Mouse (Mus musculus) neural tube, embryonic 14.5 days (tissue): ENCODE measurements around the gene Olfr1219. TPM values are rescaled to one million over a fixed set of nuclear protein-coding genes. Genes with fewer than 3 reads are reported as not detected.

Source experiments
- ATAC-seq: fragments of 200-750 bp; cut with Nextera tagmentation; 2 replicates; pipeline ENCODE4 v1.8.0; 2017; ENCODE audit warnings: low read depth, mild to moderate bottlenecking, moderate TSS enrichment, moderate library complexity
- H3K27ac ChIP-seq: fragments of 300-500 bp; sonication (generic); 2 replicates; pipeline ENCODE4 v1.5.1; 2014; ENCODE audit warnings: low read depth, mild to moderate bottlenecking, control low read depth, low read length, moderate library complexity, mixed read lengths
- H3K27me3 ChIP-seq: fragments of 300-500 bp; sonication (generic); 2 replicates; pipeline ENCODE4 v1.6.1; 2014; ENCODE audit warnings: low read length; ENCODE audit not compliant: control insufficient read depth, insufficient read depth
- H3K36me3 ChIP-seq: fragments of 300-500 bp; sonication (generic); 2 replicates; pipeline ENCODE4 v1.6.1; 2014; ENCODE audit warnings: low read length, mixed read lengths; ENCODE audit not compliant: control insufficient read depth, insufficient read depth
- H3K4me1 ChIP-seq: fragments of 300-500 bp; sonication (generic); 2 replicates; pipeline ENCODE4 v1.6.1; 2014; ENCODE audit warnings: low read length; ENCODE audit not compliant: control insufficient read depth, insufficient read depth
- H3K4me2 ChIP-seq: fragments of 300-500 bp; sonication (generic); 2 replicates; pipeline ENCODE4 v1.6.1; 2014; ENCODE audit warnings: mild to moderate bottlenecking, low read depth, low read length, control low read depth
- H3K4me3 ChIP-seq: fragments of 300-500 bp; sonication (generic); 2 replicates; pipeline ENCODE4 v1.5.1; 2014; ENCODE audit warnings: low read depth, low read length, control low read depth, mixed read lengths
- H3K9ac ChIP-seq: fragments of 300-500 bp; sonication (generic); replicated peaks from 2 replicates; pipeline ENCODE4 v1.6.1; 2014; ENCODE audit warnings: low read depth, mild to moderate bottlenecking, control low read depth, low read length, mixed read lengths
- H3K9me3 ChIP-seq: fragments of 300-500 bp; sonication (generic); 2 replicates; pipeline ENCODE4 v1.6.1; 2016; ENCODE audit warnings: low read length; ENCODE audit not compliant: control insufficient read depth
- WGBS: fragments of 180-500 bp; shearing (Covaris S2); extraction: QIAGEN DNeasy Blood & Tissue Kit; methylation state at CpG from one replicate; pipeline ENCODE4 v1.1.7; 2014; 5-methylcytosine and 5-hydroxymethylcytosine counted together
- polyA plus RNA-seq: library from polyadenylated mRNA; unstranded; fragments of >200 nt; fragmentation: Nextera tagmentation; extraction: Ambion mirVana; gene quantifications from 2 replicates; pipeline ENCODE4 v1.2.1, GENCODE M21; 2014

The Olfr1219 gene
- not detected in 2 replicates for polyA plus RNA-seq

DNA sequence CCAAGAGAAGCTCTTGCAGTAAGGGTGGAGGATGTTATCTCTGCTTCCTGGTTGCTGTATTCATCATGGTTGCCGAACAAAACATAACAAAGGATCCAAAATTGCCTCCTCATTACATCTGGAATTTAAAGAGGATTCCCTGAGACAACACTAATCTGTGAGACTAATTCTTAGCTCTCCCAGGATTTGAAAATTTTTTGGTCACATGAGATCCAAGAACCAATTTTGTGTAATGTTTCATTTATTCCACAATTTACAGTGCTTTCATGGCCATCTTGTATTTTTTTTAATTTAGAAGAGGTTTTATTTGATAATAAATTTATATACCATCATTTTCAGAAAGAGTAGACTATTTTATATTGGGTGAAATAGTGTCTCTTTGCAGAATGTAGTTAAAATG is at the start of gene Olfr1219:
Gene Olfr1219 (minus strand): TSS at position 101 of the 400 bp plus-strand sequence.
- Histone ChIP-seq H3K4me1 (no peaks in the 10 kb centered on the region), H3K4me2 (no peak within 1 kb of the TSS), H3K36me3 (no peaks in the 10 kb centered on the region), H3K9ac (no peak within 1 kb of the TSS), H3K4me3 (no peak within 1 kb of the TSS), H3K27ac (no peak within 1 kb of the TSS), H3K9me3 (no peaks in the 10 kb centered on the region), H3K27me3 (no peaks in the 10 kb centered on the region)
- WGBS: 67% methylated on average over 1 of the region's 1 CpGs
- no peak for ATAC-seq

DNA sequence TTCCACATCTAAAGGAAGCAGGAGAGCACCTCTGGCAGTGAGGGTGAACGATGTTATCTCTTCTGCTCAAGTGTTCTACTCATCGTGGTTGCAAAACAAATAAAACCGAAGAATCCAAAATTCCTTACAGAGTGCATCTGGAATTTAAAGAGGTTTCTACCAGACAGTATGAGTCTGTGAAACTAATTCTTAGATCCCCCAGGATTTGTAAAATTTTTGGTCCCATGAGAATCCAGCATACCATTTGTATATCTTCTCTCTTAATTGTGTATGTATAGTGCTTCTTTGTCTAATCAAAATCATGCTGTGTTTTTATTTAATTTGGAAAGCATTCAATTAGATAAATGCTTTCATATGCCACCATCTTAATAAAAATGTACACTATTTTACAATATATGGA is 49.6 kb upstream of the Olfr1219 start, which contains the start of gene Olfr1222:
Gene Olfr1222 (minus strand): TSS at position 101 of the 400 bp plus-strand sequence.
- no peak within 1 kb of the TSS for H3K4me3 ChIP-seq
- 82% methylated on average over 3 of the region's 3 CpGs for WGBS

DNA sequence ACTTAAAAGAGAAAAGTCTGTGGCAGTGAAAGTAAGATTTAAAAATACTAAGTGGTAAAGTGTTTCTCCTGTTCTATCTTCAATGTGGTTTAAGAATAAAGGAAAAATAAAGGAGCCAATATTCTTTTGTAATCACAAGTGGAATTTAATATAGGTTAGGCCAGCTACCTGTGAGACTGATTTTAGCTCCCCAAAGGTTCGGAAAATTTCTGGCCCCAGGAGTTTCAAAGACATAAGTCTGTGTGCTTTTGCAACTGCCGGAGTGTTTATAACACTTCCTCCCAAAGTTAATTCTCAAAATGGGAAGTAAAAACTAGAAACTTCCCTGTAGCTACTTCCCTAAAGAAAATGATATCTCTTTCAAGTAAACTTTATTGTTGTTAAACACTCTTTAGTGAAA is 33.9 kb upstream of the Olfr1219 start, which contains the start of gene Olfr1221:
Gene Olfr1221 (minus strand): TSS at position 101 of the 400 bp plus-strand sequence.
- Histone ChIP-seq H3K27ac (no peak within 1 kb of the TSS), H3K9me3 (no peaks in the 10 kb centered on the region), H3K4me3 (no peak within 1 kb of the TSS), H3K9ac (no peak within 1 kb of the TSS), H3K4me1 (no peaks in the 10 kb centered on the region), H3K36me3 (no peaks in the 10 kb centered on the region), H3K4me2 (no peak within 1 kb of the TSS), H3K27me3 (no peaks in the 10 kb centered on the region)
- ATAC-seq: no peak
- 89% methylated on average over 2 of the region's 2 CpGs for WGBS

More for the DNA sequence above, 49.6 kb upstream of the Olfr1219 start, which contains the start of gene Olfr1222:
- H3K4me2 ChIP-seq: no peak within 1 kb of the TSS
- no peaks in the 10 kb centered on the region for H3K36me3 ChIP-seq
- H3K9me3 ChIP-seq: no peaks in the 10 kb centered on the region
- ATAC-seq: no peak
- no peak within 1 kb of the TSS for H3K27ac ChIP-seq
- H3K9ac ChIP-seq: no peak within 1 kb of the TSS
- no peaks in the 10 kb centered on the region for H3K4me1 ChIP-seq
- no peaks in the 10 kb centered on the region for H3K27me3 ChIP-seq

DNA sequence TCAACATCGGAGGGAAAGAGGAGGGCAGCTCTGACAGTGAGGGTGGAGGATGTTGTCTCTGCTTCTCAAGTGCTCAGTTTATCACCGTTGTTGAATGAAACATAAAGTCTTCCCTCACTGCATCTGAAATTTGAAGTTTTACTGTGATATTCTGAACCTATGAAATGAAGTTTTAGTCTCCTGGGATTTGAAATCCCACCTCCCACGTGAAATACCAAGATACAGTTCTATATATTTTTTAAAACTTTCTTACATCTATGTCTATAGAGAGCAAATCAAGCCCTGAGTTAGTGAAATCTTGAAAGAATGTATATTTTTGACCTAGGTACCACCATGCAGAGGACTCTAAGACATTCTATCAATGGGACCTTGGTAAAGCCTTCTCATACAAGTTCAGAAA is 23.4 kb upstream of the Olfr1219 start, which contains the start of gene Olfr1220:
Gene Olfr1220 (minus strand): TSS at position 101 of the 400 bp plus-strand sequence.
- H3K9me3 ChIP-seq: no peaks in the 10 kb centered on the region
- no peak within 1 kb of the TSS for H3K27ac ChIP-seq
- WGBS: 82% methylated on average over 3 of the region's 3 CpGs
- no peak within 1 kb of the TSS for H3K9ac ChIP-seq
- no peaks in the 10 kb centered on the region for H3K4me1 ChIP-seq
- no peak within 1 kb of the TSS for H3K4me2 ChIP-seq
- H3K27me3 ChIP-seq: no peaks in the 10 kb centered on the region
- H3K36me3 ChIP-seq: no peaks in the 10 kb centered on the region
- ATAC-seq: no peak
- H3K4me3 ChIP-seq: no peak within 1 kb of the TSS

DNA sequence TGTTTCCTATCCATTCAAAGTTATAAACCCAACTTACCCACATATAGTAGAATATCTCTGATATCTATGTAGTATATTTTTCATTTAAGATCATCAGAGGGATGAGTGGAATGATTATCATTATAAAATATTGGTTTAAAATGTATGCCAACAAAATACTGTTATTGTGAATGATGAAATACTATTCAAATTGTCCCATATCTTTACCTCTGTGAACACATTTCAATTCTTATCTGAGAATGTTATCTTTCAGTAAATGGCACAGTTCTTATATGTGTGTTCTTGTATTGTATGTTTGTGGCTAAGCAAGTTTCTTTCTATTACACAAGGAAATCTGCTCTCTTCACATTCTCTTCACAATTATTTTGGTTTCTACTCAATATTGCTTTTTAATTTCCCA is 22.3 kb upstream of the Olfr1219 start:
- Histone ChIP-seq H3K27me3 (no peaks in the 10 kb centered on the region), H3K36me3 (no peaks in the 10 kb centered on the region), H3K4me1 (no peaks in the 10 kb centered on the region), H3K9me3 (no peaks in the 10 kb centered on the region), H3K4me2 (no peak overlapping the region), H3K9ac (no peak overlapping the region), H3K27ac (no peak overlapping the region), H3K4me3 (no peak overlapping the region)
- no peak for ATAC-seq

DNA sequence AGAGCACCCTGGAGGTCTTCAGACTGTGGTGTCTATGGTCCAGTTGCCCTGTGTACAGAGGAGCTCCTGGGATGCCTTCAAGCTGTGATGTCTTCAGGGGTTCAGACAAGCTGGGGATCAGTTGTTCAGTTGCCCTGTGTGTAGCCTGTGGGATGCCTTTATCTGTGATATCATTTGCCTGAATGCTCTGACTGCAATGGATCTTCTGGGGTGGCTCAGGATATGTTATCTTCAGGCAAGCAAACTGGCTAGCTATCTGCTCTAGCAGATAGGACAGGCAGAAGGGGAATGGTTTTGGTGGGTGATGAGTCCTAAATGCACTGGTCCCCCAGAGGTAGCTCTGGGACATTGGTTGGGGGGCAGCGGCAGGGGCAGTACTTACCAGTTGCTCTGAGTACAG is 10.5 kb upstream of the Olfr1219 start:
- Histone ChIP-seq H3K36me3 (no peaks in the 10 kb centered on the region), H3K4me2 (no peak overlapping the region), H3K4me3 (no peak overlapping the region), H3K27ac (no peak overlapping the region), H3K4me1 (no peaks in the 10 kb centered on the region), H3K27me3 (no peaks in the 10 kb centered on the region), H3K9ac (no peak overlapping the region), H3K9me3 (no peaks in the 10 kb centered on the region)
- ATAC-seq: no peak
- WGBS: 95% methylated on average over 1 of the region's 1 CpGs

DNA sequence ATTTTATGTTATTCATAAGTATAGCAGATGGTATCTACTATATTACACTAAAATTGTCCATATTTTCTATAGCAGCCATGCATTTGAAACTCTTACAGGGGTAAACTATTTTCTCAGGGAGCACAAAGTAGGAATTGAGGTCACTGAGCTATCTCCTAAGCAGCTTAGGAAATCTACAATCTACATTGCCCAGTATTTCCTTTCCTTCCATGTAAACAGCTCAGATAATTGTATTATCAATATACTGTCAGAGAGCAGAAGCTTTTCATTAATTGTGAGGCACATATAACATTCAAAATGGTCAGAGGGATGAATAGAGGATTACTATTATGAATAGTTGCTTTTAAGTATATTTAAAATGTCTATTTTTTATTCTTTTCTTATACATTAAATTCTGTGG is 1.8 kb downstream of the Olfr1219 start:
- H3K4me3 ChIP-seq: no peak overlapping the region
- H3K4me1 ChIP-seq: no peaks in the 10 kb centered on the region
- ATAC-seq: no peak
- no peak overlapping the region for H3K27ac ChIP-seq
- H3K27me3 ChIP-seq: no peaks in the 10 kb centered on the region
- no peak overlapping the region for H3K4me2 ChIP-seq
- no peak overlapping the region for H3K9ac ChIP-seq
- no peaks in the 10 kb centered on the region for H3K36me3 ChIP-seq
- no peaks in the 10 kb centered on the region for H3K9me3 ChIP-seq

DNA sequence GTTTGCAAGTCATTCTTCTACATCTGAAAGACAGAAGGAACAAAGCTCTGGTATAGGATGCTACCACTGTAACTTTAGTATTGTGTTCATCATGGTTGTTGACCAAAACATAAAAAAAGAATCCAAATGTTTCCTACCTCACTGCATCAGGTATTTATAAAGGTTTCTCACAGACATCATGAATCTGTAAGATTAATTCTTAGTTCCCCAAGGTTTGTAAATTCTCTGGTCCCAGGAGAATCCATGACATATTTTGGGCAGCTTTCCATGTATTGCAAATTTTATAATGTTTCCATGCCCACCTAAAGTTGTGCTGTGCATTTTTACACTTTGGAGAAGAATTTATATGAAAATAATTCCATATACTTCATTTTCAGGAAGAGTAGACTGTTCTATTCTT is 22.2 kb downstream of the Olfr1219 start, which contains the start of gene Olfr1218:
Gene Olfr1218 (minus strand): TSS at position 101 of the 400 bp plus-strand sequence.
- Histone ChIP-seq H3K36me3 (no peaks in the 10 kb centered on the region), H3K9me3 (no peaks in the 10 kb centered on the region), H3K4me1 (no peaks in the 10 kb centered on the region), H3K4me3 (no peak within 1 kb of the TSS), H3K4me2 (no peak within 1 kb of the TSS), H3K27ac (no peak within 1 kb of the TSS), H3K9ac (no peak within 1 kb of the TSS), H3K27me3 (no peaks in the 10 kb centered on the region)
- no peak for ATAC-seq

DNA sequence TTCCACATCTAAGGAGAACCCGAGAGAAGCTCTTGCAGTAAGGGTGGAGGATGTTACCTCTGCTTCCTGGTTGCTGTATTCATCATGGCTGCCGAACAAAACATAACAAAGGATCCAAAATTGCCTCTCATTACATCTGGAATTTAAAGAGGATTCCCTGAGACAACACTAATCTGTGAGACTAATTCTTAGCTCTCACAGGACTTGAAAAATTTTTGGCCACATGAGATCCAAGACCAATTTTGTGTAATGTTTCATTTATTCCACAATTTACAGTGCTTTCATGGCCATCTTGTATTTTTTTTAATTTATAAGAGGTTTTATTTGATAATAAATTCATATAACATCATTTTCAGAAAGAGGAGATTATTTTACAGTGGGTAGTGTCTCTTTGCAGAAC is 51.3 kb downstream of the Olfr1219 start, which contains the start of gene Olfr1217:
Gene Olfr1217 (minus strand): TSS at position 101 of the 400 bp plus-strand sequence.
- no peak within 1 kb of the TSS for H3K4me2 ChIP-seq
- WGBS: 83% methylated on average over 2 of the region's 2 CpGs
- H3K4me1 ChIP-seq: no peaks in the 10 kb centered on the region
- H3K36me3 ChIP-seq: no peaks in the 10 kb centered on the region
- no peak within 1 kb of the TSS for H3K4me3 ChIP-seq
- H3K9ac ChIP-seq: no peak within 1 kb of the TSS
- no peaks in the 10 kb centered on the region for H3K9me3 ChIP-seq
- no peak for ATAC-seq
- no peaks in the 10 kb centered on the region for H3K27me3 ChIP-seq
- no peak within 1 kb of the TSS for H3K27ac ChIP-seq
